In genomic region chr11:34492223-34492622, GRCm38 (mm10) we compare ENCODE assay signal across 24 mouse cellular contexts.
"Had no signal": no experiment of that assay in that cellular context is flagged by ENCODE, and none has a peak within 500 bp of the region (broad histone marks: within the 10 kb centered on the region; RNA-seq: fewer than 3 reads in every experiment).

No protein-coding gene starts in this region.

- H3K4me1 ChIP-seq: heart, embryonic 15.5 days; hindbrain, embryonic 13.5 days; hindbrain, embryonic 15.5 days; kidney, embryonic 15.5 days; limb, embryonic 13.5 days; limb, embryonic 15.5 days had no signal

- H3K4me3 ChIP-seq: gastrocnemius, adult 2 months; heart, adult 2 months; heart, embryonic 13.5 days; heart, embryonic 15.5 days; hindbrain, embryonic 13.5 days; hindbrain, embryonic 15.5 days; kidney, embryonic 15.5 days; limb, embryonic 13.5 days; limb, embryonic 15.5 days had no signal

- H3K9me3 ChIP-seq: heart, embryonic 13.5 days; heart, embryonic 15.5 days; hindbrain, embryonic 15.5 days; kidney, embryonic 15.5 days; limb, embryonic 13.5 days; limb, embryonic 15.5 days had no signal

- H3K27me3 ChIP-seq: heart, embryonic 13.5 days; heart, embryonic 15.5 days; hindbrain, embryonic 13.5 days; hindbrain, embryonic 15.5 days; kidney, embryonic 15.5 days; limb, embryonic 13.5 days; limb, embryonic 15.5 days had no signal

- H3K9ac ChIP-seq: heart, embryonic 13.5 days; heart, embryonic 15.5 days; hindbrain, embryonic 13.5 days; hindbrain, embryonic 15.5 days; kidney, embryonic 15.5 days; limb, embryonic 13.5 days; limb, embryonic 15.5 days had no signal

- ATAC-seq: hindbrain, postnatal 0 days; intestine, embryonic 16.5 days had no signal

- H3K36me3 ChIP-seq: heart, embryonic 13.5 days; heart, embryonic 15.5 days; hindbrain, embryonic 13.5 days; hindbrain, embryonic 15.5 days; kidney, embryonic 15.5 days; limb, embryonic 13.5 days; limb, embryonic 15.5 days had no signal

- H3K27ac ChIP-seq: gastrocnemius, adult 2 months; heart, adult 2 months; heart, embryonic 13.5 days; heart, embryonic 15.5 days; hindbrain, embryonic 13.5 days; hindbrain, embryonic 15.5 days; hindbrain, postnatal 0 days; kidney, embryonic 15.5 days; kidney, postnatal 0 days; limb, embryonic 13.5 days; limb, embryonic 15.5 days had no signal

- H3K4me2 ChIP-seq: heart, embryonic 11.5 days; heart, embryonic 13.5 days; heart, embryonic 15.5 days; hindbrain, embryonic 13.5 days; hindbrain, embryonic 15.5 days; kidney, embryonic 15.5 days; limb, embryonic 13.5 days; limb, embryonic 15.5 days had no signal

- DNase-seq: gastrocnemius, adult 2 months; gastrocnemius, postnatal 10 days; gastrocnemius, postnatal 25 days; heart, adult 2 months; heart, postnatal 14 days; heart, postnatal 36 days; kidney, adult 11 months; kidney, adult 2 months; kidney, adult 9 months; kidney, postnatal 14 days; kidney, postnatal 36 days; layer of hippocampus, adult 9-11 months; layer of hippocampus, postnatal 36 days had no signal
